Mouse (Mus musculus) kidney, adult 2 months (tissue): Measurements from ENCODE around the gene Evx2.

Experiments
- CTCF ChIP-seq: fragments of 200-500 bp; conservative IDR thresholded peaks from 2 replicates; pipeline ENCODE4 v1.5.1; 2011; ENCODE audit warnings: low read depth, mild to moderate bottlenecking, control low read depth, low read length, moderate library complexity, mixed read lengths; ENCODE audit not compliant: insufficient read depth, insufficient read length
- POLR2A ChIP-seq: fragments of 200-500 bp; IDR thresholded peaks from one replicate; pipeline ENCODE4 v1.6.1; 2011; ENCODE audit warnings: low read depth, low read length, control low read depth

- TF ChIP-seq POLR2A (no peak), CTCF (no peak)
These were observed 12.5 kb upstream of the Evx2 start for GRCm38 (mm10) chr2:74671847-74672246.
